Mouse (Mus musculus) MEL (cell line): ENCODE results near the gene Baz1a.
A peak's percentile ranks its signal among the peaks of the same experiment; 100 is the strongest.

Source experiments
- CHD1 ChIP-seq: IDR thresholded peaks from 2 replicates; pipeline ENCODE4 v1.6.1; 2012; ENCODE audit warnings: low read depth, mild to moderate bottlenecking, inconsistent platforms, low read length, improper control_type of control experiment
- CHD2 ChIP-seq: IDR thresholded peaks from 2 replicates; pipeline ENCODE4 v1.6.1; 2011; ENCODE audit warnings: low read length, improper control_type of control experiment
- CTCF ChIP-seq, 3 experiments: IDR thresholded peaks in 2 of 3; conservative IDR thresholded peaks in 1 of 3; 2 replicates each; pipeline ENCODE4 v1.5.1; 2011 to 2012; ENCODE audit warnings: low read length in 3 of 3, low read depth in 2 of 3, mild to moderate bottlenecking in 2 of 3, improper control_type of control experiment in 1 of 3, inconsistent platforms in 1 of 3, mixed read lengths in 1 of 3, moderate library complexity in 1 of 3; ENCODE audit not compliant: control insufficient read depth in 1 of 3, insufficient read depth in 1 of 3, poor library complexity in 1 of 3, severe bottlenecking in 1 of 3
- E2F4 ChIP-seq: IDR thresholded peaks from 2 replicates; pipeline ENCODE4 v1.6.1; 2011; ENCODE audit warnings: low read depth, low read length, improper control_type of control experiment, borderline replicate concordance
- EP300 ChIP-seq, 2 experiments: IDR thresholded peaks; 2 replicates each; pipeline ENCODE4 v1.6.1; 2011; ENCODE audit warnings: improper control_type of control experiment in 2 of 2, low read length in 2 of 2, low read depth in 1 of 2, mild to moderate bottlenecking in 1 of 2
- MAFK ChIP-seq: IDR thresholded peaks from 2 replicates; pipeline ENCODE4 v1.6.1; 2011; ENCODE audit warnings: low read depth, mild to moderate bottlenecking, low read length, improper control_type of control experiment, borderline replicate concordance
- MYB ChIP-seq: IDR thresholded peaks from 2 replicates; pipeline ENCODE4 v1.6.1; 2011; ENCODE audit warnings: mild to moderate bottlenecking, low read depth, low read length, improper control_type of control experiment
- MYC ChIP-seq: IDR thresholded peaks from 2 replicates; pipeline ENCODE4 v1.6.1; 2011; ENCODE audit warnings: low read depth, mild to moderate bottlenecking, low read length, improper control_type of control experiment, moderate library complexity
- NELFE ChIP-seq: IDR thresholded peaks from 2 replicates; pipeline ENCODE4 v1.6.1; 2011; ENCODE audit warnings: low read depth, low read length, improper control_type of control experiment
- NRF1 ChIP-seq: IDR thresholded peaks from 2 replicates; pipeline ENCODE4 v1.6.1; 2014; ENCODE audit warnings: low read depth, mild to moderate bottlenecking, inconsistent platforms, low read length, improper control_type of control experiment, moderate library complexity; ENCODE audit not compliant: poor library complexity, insufficient read depth, severe bottlenecking
- POLR2A ChIP-seq, 2 experiments: IDR thresholded peaks; 2 replicates each; pipeline ENCODE4 v1.6.1; 2011 to 2012; ENCODE audit warnings: low read length in 2 of 2, mild to moderate bottlenecking in 2 of 2, control low read depth in 1 of 2, improper control_type of control experiment in 1 of 2, low read depth in 1 of 2, moderate library complexity in 1 of 2; ENCODE audit not compliant: control insufficient read depth in 1 of 2, insufficient read depth in 1 of 2, poor library complexity in 1 of 2
- POLR2AphosphoS2 ChIP-seq: IDR thresholded peaks from 2 replicates; pipeline ENCODE4 v1.6.1; 2011; ENCODE audit warnings: low read length, improper control_type of control experiment
- TBP ChIP-seq: IDR thresholded peaks from 2 replicates; pipeline ENCODE4 v1.8.0; 2011; ENCODE audit warnings: low read depth, low read length, improper control_type of control experiment

DNA sequence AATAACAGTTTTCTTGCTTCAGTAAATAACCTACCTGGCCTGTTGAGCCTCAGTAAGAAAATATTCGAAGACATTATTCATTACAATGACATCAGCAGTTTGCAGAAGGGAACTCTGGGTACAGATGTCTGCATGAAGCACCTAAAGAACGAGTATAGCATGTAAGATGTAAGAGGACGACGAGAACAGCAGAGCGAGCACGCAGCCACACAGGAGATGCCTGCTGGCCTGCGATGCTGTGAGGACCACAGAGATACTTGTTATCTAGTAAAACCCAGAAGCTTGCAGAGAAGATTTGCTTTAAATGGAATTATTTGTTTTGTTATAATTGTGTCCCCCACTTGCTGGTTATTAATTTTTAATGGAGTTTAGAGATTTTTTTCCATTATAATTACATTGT is 39.1 kb upstream of the Baz1a start:
- TF ChIP-seq POLR2A (IDR thresholded peaks at IDR 0.05; ENCODE audit: control insufficient read depth in 1 of 2, insufficient read depth in 1 of 2, low read depth in 1 of 2, low read length in 2 of 2, poor library complexity in 1 of 2): no peak
- no peak for TF ChIP-seq NRF1
- TF ChIP-seq CTCF (IDR thresholded peaks at IDR 0.05 in 2 of 3, conservative IDR thresholded peaks at IDR 0.05 in 1 of 3; ENCODE audit: control insufficient read depth in 1 of 3, insufficient read depth in 1 of 3, low read depth in 2 of 3, low read length in 3 of 3, poor library complexity in 1 of 3, severe bottlenecking in 1 of 3): no peak
- TF ChIP-seq MAFK: no peak
- no peak for TF ChIP-seq MYB
- TF ChIP-seq E2F4: no peak
- no peak for TF ChIP-seq POLR2AphosphoS2
- no peak for TF ChIP-seq CHD2
- no peak for TF ChIP-seq NELFE
- no peak for TF ChIP-seq MYC
- no peak for TF ChIP-seq TBP
- TF ChIP-seq EP300 (IDR thresholded peaks at IDR 0.05; ENCODE audit: low read depth in 1 of 2, low read length in 2 of 2): peak; percentile 65 to 79
- no peak for TF ChIP-seq CHD1
